ENCODE assay signal across 29 mouse cellular contexts in the genomic region with DNA sequence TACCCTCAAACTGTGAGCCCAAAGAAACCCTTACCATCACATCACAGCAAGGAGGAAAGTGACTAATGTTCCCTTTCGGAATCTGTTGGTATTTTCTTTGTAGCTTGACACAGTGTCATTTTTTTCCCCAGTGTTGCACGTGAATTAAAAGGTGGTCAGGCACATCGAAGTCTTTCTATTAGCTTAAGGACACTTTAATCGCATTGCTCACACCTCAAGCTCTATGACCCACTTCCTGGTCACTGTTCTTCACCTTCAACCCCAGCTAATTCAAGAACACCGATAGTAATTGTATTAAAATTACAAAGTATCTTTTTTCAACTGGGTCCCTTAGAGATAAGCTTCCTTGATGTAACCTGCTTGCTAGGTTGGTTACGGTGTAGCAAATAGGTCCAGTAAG.
"Had no signal": no experiment of that assay in that cellular context is flagged by ENCODE, and none has a peak within 500 bp of the region (broad histone marks: within the 10 kb centered on the region; RNA-seq: fewer than 3 reads in every experiment).

No protein-coding gene starts in this region.

- H3K4me2 ChIP-seq: limb, embryonic 12.5 days; limb, embryonic 13.5 days; limb, embryonic 15.5 days; liver, embryonic 11.5 days; liver, embryonic 12.5 days; liver, embryonic 13.5 days; liver, embryonic 15.5 days; lung, embryonic 14.5 days; lung, embryonic 15.5 days; midbrain, embryonic 12.5 days; midbrain, embryonic 13.5 days; midbrain, embryonic 15.5 days had no signal

- H3K4me3 ChIP-seq: left cerebral cortex, adult 2 months; limb, embryonic 10.5 days; limb, embryonic 12.5 days; limb, embryonic 13.5 days; limb, embryonic 15.5 days; liver, embryonic 12.5 days; liver, embryonic 13.5 days; liver, embryonic 15.5 days; lung, embryonic 15.5 days; megakaryocyte, embryonic 14.5 days; midbrain, embryonic 12.5 days; midbrain, embryonic 13.5 days; midbrain, embryonic 15.5 days; myocyte had no signal

- H3K27ac ChIP-seq: left cerebral cortex, adult 2 months; limb, embryonic 10.5 days; limb, embryonic 12.5 days; limb, embryonic 13.5 days; limb, embryonic 15.5 days; liver, embryonic 12.5 days; liver, embryonic 13.5 days; liver, embryonic 14.5 days; liver, embryonic 15.5 days; lung, embryonic 15.5 days; macrophage; midbrain, embryonic 12.5 days; midbrain, embryonic 13.5 days; midbrain, embryonic 15.5 days had no signal

- H3K27me3 ChIP-seq: limb, embryonic 15.5 days; liver, embryonic 12.5 days; liver, embryonic 13.5 days; liver, embryonic 15.5 days; lung, embryonic 15.5 days; midbrain, embryonic 15.5 days had no signal

- H3K9ac ChIP-seq: limb, embryonic 12.5 days; limb, embryonic 13.5 days; limb, embryonic 15.5 days; liver, embryonic 12.5 days; liver, embryonic 13.5 days; liver, embryonic 14.5 days; liver, embryonic 15.5 days; liver, postnatal 0 days; lung, embryonic 14.5 days; lung, embryonic 15.5 days; midbrain, embryonic 12.5 days; midbrain, embryonic 13.5 days; midbrain, embryonic 15.5 days had no signal

- H3K9me3 ChIP-seq: limb, embryonic 10.5 days; limb, embryonic 12.5 days; limb, embryonic 13.5 days; limb, embryonic 15.5 days; liver, embryonic 12.5 days; liver, embryonic 13.5 days; liver, embryonic 15.5 days; lung, embryonic 15.5 days; megakaryocyte, embryonic 14.5 days; midbrain, embryonic 12.5 days; midbrain, embryonic 13.5 days; midbrain, embryonic 15.5 days had no signal

- H3K4me1 ChIP-seq: lung, embryonic 15.5 days had no signal

- DNase-seq: liver; liver, embryonic 13.5 days; liver, postnatal 0 days; lung, adult 18-20 months; lung, adult 2 months; lung, embryonic 14.5 days; lung, postnatal 10 days; lung, postnatal 14 days; lung, postnatal 36 days; lung, postnatal 4 days; midbrain, embryonic 14.5 days had no signal

- H3K36me3 ChIP-seq: limb, embryonic 10.5 days; limb, embryonic 12.5 days; limb, embryonic 13.5 days; limb, embryonic 15.5 days; liver, embryonic 12.5 days; liver, embryonic 13.5 days; liver, embryonic 15.5 days; lung, embryonic 15.5 days; midbrain, embryonic 12.5 days; midbrain, embryonic 13.5 days; midbrain, embryonic 15.5 days had no signal

- ATAC-seq: liver, embryonic 12.5 days; liver, postnatal 0 days; lung, postnatal 0 days; midbrain, embryonic 13.5 days; midbrain, embryonic 15.5 days; midbrain, embryonic 16.5 days had no signal
